Mouse (Mus musculus) layer of hippocampus, postnatal 25 days (tissue): ENCODE results near the gene Mex3d. TPM values are rescaled to one million over a fixed set of nuclear protein-coding genes. Genes with fewer than 3 reads are reported as not detected.
"Not testable (repeated sequence)": the region's sequence is repeated elsewhere in the genome, so short reads cannot be mapped to it uniquely, and the experiment has no call there.

Experiments
- DNase-seq, 2 experiments: peaks; one replicate each; pipeline ENCODE4 v3.0.0; 2022; ENCODE audit warnings: mixed read lengths in 2 of 2, low spot score in 1 of 2; ENCODE audit errors: extremely low spot score in 1 of 2
- total RNA-seq, 2 experiments: library from RNA; stranded (reverse); gene quantifications; 2 replicates each; pipeline ENCODE4 v1.2.3; 2021

Mex3d gene
- total RNA-seq, 2 experiments from 2014 or later = 18.9 to 19.3 TPM

DNA sequence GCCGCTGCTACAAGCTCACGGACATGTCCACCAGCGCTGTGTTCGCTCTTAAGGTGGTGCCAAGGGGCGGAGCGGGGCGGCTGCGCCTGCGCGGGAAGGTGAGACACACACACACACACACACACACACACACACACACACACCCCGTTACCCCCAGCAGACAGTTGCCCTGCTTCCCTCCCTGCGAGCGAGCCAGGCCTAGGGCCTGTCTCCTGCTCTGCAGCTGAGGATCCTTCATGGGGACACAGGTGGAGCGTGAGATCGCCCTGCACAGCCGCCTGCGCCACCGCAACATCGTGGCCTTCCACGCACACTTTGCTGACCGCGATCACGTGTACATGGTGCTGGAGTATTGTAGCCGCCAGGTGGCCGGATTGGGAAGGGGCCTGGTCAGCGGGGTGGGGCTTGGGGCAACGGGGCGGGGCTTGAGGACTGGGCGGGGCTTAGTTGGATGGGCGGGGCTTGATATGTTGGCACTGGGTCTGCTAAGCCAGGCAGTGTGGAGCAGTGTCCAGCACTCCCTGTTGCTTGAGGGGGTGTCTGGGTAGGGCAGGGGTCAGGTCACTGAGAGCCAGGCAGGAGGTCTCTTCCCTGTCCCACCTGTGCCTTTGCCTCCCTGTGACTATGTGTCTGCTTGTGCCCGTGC, 29.3 kb downstream of the Mex3d start:
- no peak for DNase-seq

DNA sequence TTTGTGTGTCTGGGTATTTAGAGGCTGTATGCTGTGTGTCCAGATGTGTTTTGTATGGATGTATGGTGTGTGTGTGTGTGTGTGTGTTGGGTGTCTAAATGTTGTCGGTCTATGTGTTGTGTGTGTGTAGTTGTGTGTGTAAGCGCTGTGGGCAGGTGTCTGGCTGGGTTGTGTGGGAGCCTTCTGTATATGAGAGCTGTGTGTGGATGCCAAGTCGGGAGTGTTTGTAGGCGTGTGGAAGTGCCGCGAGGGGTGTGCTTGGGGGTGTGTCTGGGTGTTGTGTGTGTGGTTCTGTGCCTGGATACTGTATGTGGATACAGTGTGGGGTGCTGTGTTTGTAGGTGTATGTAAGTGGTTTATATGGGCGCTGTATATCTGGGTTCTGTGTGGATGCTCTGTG, 30.1 kb downstream of the Mex3d start:
- no peak for DNase-seq

DNA sequence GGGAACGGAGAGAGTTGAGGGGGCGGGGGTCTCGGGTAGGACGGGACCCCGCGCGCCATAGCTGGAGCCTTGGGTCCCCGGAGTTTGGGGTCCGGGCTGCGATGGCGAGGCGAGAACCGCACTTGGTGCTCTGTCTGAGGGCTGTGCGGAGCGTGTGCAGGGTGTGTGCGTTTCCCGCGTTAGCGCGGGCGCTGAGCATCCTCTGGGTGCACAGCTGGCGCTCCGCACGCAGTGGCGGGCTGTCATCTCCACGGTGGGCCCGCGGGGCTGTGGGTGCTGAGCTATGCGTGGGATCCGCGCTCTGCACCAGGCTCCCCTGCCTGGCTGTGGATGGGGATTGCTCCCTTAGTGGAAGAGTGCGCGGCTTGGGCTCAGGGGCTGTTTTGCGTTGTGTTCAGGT, 30.7 kb downstream of the Mex3d start:
- no peak for DNase-seq

GRCm38 (mm10) chr10:80356001-80356682, 31.3 kb downstream of the Mex3d start, which contains the start of gene Plk5:
Gene Plk5, plus strand, starts transcription at chr10:80356459.
- no peak for DNase-seq

DNA sequence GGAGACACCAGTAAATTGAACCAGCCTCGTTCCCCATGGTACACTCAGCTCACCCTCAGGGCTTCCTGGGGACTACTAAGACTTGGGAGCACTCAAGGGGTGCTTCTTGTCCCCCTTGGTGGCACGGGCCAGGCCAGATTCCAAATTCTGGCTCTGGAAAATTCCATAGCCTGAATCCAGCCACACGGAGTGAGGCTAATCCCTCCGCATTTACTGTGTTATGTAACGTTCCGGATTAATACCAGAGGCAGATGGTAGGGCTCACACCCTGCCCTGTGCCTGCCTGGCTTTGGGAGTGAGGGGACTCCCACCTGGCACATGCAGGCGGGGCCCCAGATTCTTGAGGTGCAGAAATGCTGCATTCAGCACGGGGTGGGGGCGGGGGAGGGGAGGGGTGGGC, 32.0 kb downstream of the Mex3d start:
- DNase-seq = no peak

DNA sequence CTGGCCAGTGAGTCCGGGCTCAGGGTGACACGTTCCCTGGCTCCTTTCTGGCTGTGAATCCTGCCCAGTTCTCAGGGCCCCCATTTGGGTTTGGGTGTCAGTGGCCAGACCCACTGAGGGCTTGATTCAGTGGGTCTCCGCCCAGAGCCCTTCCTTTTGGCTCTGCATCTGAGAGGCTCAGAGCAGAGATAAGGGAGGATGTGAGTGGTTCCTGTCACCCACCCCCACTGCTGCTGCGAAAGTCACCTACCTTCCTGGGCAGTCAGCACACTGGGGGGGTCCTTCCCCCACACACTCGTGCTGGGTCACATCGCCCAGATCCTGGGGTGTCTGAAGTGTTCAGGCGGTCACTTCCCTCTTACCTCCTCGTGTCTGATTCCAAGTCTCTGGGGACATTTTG, 34.7 kb downstream of the Mex3d start:
- DNase-seq = no peak

DNA sequence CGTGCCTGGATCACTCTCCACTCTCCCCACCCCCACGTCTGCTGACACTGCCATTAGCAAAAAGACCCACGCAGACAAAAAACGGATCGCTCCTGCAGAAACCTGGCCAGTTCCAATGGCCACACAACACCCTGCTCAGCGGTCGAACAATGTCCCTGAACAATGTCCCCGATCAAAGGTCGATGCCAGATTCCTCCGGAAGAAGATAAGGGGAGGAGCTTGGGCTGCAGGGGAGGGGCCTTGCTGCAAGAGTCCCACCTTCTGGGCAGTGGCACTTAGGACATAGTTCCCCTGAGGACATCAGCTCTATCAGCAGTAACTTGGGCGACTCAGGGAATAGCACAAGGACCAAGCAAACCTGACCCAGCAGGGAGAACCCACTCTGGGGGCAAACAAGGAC, 35.6 kb downstream of the Mex3d start:
- DNase-seq = no peak

DNA sequence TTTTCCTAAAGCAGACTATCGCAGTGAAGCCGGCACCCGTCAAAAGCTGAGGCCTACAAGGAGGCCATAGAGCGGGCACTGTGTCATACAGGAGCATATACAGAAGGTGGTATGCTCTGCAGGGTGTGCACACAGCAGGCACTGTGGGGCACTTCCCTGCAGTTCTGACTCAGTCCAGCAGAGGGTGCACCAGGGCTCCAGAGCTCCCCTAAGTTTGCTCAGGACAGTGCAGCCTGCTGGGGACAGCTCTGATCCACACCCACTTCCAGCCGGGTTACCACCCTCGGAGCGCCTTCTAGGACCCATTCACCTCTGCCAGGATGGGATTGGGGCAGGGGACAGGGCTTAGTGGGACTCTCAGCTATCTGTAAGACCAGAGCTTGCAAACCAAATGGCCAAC, 37.2 kb downstream of the Mex3d start:
- peak; percentile 83 to 97 for DNase-seq

DNA sequence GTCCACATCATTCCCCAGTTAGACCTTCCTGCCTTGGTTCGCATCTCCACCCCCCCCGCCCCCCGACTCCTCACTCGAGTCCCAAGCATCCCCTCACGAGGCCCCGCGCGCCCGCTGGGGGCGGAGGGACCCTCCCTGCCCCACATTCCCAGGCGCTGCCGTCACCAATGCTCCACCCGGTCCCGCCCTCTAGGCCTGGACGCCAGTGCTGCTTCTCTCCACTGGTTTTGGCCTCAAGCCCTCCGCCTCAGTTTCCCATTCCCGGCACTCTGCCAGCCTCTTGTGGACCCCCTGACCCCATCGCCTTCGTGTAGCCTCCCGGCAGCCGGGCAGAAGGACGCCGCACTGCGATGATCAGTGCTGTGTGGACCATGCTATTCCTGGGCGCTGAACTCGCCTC, 38.5 kb downstream of the Mex3d start:
- DNase-seq = no peak

DNA sequence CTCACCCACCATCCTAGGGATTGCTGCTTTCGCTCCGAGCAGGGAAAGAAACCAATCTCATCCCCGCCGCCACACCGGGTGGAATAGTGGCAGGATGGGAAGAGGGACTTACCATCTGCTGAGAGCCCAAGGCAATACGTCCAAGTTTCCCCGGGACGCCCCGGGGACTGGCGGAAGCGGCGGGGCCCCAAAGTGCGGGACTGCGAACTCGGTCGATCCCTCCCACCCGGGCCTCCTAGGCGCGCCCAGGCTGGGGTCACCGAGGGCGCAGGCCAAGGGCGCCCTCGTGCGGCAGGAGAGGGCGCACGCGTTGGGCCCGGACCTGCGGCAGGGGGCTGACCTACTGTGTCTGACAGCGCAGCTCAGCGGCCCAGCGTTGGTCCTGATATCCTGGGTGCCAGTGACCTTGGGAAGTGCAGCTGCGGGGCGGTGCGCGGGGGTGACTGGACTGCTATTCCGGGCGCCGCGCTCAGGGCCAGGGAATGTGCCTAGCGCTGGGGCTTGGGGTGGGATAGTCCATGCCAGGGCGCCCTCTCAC, 39.1 kb downstream of the Mex3d start, which contains the start of gene Adamtsl5:
Gene Adamtsl5, minus strand, starts transcription at position 169 of the 538 bp plus-strand sequence.
- no peak for DNase-seq

DNA sequence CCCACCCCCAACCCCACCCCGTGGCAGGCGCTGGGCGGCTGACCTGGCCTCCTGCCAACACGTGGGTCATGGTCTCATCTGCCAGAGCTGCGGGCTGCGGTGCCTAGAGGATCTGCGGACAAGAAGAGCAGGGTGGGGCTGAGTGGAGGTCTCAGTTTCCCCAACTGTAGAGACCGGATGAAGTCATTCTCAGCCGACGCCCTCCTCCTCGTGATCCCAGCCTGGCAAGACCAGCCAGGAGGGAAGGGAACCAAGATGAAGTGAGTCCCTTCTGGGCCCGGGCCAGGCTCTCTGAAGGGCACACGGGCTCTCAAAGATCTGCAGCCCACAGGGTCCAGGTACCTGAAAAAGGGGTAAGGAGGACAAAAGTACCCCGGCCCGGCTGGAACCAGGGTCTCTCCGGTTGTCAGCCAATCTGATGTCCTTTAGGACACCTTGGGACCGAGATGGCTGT, 39.9 kb downstream of the Mex3d start:
- no peak for DNase-seq

DNA sequence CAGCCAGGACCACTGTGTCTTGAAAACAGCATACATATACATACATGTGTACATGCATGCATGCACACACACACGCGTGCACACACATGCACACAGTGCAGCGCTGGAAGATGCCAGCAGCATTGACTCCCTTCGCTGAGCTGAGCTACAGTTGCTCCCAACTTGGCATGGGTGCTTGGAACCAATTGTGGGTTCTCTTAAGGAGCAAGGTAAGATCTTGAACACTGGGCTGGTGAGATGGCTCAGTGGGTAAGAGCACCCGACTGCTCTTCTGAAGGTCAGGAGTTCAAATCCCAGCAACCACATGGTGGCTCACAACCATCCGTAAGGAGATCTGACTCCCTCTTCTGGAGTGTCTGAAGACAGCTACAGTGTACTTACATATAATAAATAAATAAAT, 41.5 kb downstream of the Mex3d start:
- not testable (repeated sequence) for DNase-seq

GRCm38 (mm10) chr10:80345122-80345521, 42.3 kb downstream of the Mex3d start:
- DNase-seq = no peak

- DNase-seq = no peak
Observed at GRCm38 (mm10) chr10:80344131-80344661, 43.3 kb downstream of the Mex3d start.

DNA sequence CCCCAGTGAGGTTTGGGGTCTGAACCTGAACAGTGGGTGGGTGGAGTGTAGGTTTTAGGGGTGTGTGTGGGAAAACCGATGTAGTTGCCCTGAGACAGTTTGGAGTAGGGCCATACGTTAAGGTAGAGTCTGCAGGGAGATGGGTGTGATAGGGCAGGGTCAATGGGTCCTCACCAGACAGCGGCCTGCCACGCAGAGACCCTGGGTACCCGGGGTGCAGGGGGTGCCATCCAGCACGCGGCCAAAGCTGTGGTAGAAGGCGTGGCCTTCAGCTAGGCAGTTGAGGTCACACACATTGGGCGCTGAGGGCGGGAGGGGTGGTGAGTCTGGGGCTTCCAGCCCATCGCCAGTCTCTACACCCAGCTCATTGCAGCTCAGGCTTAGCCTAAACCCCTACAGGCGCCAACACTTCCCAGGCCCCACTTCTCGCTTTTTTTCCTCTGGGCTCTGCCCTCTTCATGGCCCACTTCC, 44.0 kb downstream of the Mex3d start:
- no peak for DNase-seq

DNA sequence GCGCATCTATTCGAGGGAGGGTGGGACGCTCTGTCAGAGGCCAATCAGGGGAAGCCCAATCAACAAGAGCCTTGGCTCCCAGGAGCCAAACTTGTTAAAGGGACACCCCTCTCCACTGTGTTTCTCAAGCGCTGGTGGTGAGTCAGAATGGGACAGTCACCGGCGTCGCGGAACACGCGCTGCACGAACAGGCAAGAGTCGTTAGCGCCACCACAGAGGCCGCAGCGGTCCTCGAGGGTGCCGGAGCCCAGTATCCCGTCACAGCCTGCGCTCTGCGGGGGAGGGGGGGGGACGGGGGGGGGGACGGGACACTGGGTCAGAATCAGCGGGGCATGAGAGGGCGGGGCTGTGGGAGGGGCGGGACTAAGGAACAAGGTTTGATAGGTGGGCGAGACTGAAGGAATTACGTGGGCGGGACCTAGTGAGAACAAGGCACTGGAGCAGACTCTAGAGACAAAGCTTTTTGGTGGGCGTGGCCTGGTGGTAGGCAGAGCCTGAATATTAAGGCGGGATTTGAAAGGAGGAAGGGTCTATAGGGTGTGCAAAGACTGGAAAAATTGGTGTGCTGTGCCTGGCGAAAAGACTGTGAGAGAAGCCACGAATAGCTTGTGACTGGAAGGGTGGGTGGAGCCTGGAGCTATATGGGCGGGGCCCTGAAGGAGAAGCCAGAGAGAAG, 44.6 kb downstream of the Mex3d start:
- no peak for DNase-seq

DNA sequence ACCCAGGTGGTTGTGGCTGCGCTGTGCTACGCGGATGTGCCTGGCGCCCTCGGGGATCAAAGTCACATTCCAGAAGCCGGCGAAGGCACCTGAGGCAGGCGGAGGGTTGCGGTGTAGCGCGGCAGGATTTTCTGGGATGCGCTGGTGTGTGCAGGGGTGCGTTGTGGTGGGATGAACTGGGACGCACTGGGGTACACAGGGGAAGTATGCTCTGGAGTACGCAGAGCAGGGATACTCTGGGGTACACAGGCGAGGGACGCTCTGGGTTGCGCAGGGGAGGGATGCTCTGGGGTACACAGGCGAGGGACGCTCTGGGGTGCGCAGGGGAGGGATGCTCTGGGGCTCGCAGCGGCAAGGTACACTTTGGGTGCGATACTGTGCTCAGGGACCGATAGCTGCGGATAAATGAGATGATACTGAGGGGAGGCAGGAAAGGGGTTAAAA, 45.1 kb downstream of the Mex3d start:
- DNase-seq = no peak

DNA sequence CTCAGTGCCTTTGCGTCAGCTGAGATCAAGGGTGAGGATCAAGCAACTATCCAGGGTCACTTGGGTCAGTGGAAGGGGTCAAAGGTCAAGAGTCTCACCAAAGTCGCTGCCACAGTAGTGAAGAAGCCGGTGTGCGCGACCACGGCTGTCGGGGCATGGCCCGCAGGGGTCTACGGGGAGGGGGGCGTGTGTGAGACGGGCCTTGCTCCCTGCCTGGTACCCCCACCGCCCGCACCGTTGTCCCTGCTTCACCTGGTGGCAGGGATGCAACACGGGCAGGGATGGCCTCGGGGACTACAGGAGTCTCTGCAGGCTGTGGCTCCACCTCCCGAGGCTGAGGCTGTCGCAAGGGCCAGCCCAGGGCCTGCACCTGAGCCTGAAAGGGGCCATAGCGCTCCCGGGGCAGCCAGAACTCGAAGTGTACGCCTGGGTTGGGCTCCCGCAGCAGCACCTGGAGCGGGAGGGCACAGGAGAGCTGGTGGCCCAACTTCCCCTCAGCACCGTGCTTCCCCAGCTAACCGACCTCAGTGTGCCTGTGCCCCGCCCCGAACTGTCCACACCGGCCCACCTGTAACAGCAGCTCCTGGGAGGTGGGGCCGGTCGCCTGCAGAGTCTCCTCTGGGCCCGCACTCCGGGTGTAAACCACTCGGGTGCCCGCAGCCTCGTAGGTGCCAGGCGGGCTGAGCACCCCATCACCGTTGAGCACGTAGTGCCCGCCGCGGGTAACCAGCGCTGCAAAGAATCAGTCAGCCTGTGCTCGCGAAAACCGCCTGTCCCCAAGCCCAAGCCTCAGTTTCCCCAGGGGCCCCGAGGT, 45.8 kb downstream of the Mex3d start:
- no peak for DNase-seq

DNA sequence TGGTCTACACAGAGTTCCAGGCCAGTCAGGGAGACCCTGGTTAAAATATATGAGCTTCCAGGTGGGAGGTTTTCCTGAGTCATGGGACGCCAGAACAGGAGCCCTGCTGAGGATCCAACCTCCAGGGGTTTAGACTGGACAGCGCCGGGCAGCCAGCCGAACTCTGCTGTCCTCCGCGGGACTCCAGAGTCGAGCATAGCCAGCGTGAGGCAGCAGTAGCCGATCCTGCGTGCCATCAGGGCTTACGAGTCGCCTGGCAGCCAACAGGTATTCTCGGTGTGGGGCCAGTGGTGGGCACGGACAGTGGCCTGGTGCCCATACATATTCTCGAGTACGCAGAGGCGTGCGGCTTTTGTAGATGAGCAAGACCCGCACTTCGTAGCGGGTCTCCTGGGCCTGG, 46.4 kb downstream of the Mex3d start:
- no peak for DNase-seq
